Mouse (Mus musculus) layer of hippocampus, postnatal 25 days (tissue): ENCODE data around the gene Frmpd1. TPM values are rescaled to one million over a fixed set of nuclear protein-coding genes. Genes with fewer than 3 reads are reported as not detected.
A peak's percentile ranks its signal among the peaks of the same experiment; 100 is the strongest.

Experiments used
- DNase-seq, 2 experiments: peaks; one replicate each; pipeline ENCODE4 v3.0.0; 2022; ENCODE audit warnings: mixed read lengths in 2 of 2, low spot score in 1 of 2; ENCODE audit errors: extremely low spot score in 1 of 2
- total RNA-seq, 2 experiments: library from RNA; stranded (reverse); gene quantifications; 2 replicates each; pipeline ENCODE4 v1.2.3; 2021

Frmpd1 gene
- total RNA-seq, 2 experiments from 2014 or later = 15.1 to 16.6 TPM

GRCm38 (mm10) chr4:45308606-45309005, 123.9 kb downstream of the Frmpd1 start:
- DNase-seq = no peak

- DNase-seq = no peak
These were observed 126.4 kb downstream of the Frmpd1 start for GRCm38 (mm10) chr4:45311056-45311455.

GRCm38 (mm10) chr4:45320159-45320816, 135.6 kb downstream of the Frmpd1 start:
- DNase-seq = peak; percentile 70 to 80

GRCm38 (mm10) chr4:45331139-45331538, 146.5 kb downstream of the Frmpd1 start:
- DNase-seq = no peak

GRCm38 (mm10) chr4:45332466-45332865, 147.8 kb downstream of the Frmpd1 start:
- DNase-seq = no peak

Other genes starting within 250 kb of the Frmpd1 start
- gene Grhpr, start 203.5 kb upstream of the Frmpd1 start, total RNA-seq = 10 to 100 TPM; 22.2 to 31.1 TPM
- 10 to 100 TPM; 10.1 TPM for gene Zbtb5, start 172.5 kb upstream of the Frmpd1 start, total RNA-seq
- gene Polr1e, start 166.3 kb upstream of the Frmpd1 start, total RNA-seq = 10 to 100 TPM in 1 of 2 experiments, 1 to 10 TPM in 1; 9.1 to 10.5 TPM
- gene Fbxo10, start 100.3 kb upstream of the Frmpd1 start, total RNA-seq = 10 to 100 TPM; 41.1 to 44.4 TPM
- gene Tomm5, start 76.8 kb upstream of the Frmpd1 start, total RNA-seq = 10 to 100 TPM; 62.1 to 76.6 TPM
- gene Trmt10b, start 112.3 kb downstream of the Frmpd1 start, total RNA-seq = 10 to 100 TPM; 16.1 to 18.0 TPM
- 10 to 100 TPM; 20.1 to 21.2 TPM for gene Dcaf10, start 157.2 kb downstream of the Frmpd1 start, total RNA-seq
- gene Exosc3, start 157.9 kb downstream of the Frmpd1 start, total RNA-seq = 10 to 100 TPM; 14.8 to 16.1 TPM
- gene Slc25a51, start 223.9 kb downstream of the Frmpd1 start, total RNA-seq = 100 to 1,000 TPM; 136 to 139 TPM